In the genomic region with DNA sequence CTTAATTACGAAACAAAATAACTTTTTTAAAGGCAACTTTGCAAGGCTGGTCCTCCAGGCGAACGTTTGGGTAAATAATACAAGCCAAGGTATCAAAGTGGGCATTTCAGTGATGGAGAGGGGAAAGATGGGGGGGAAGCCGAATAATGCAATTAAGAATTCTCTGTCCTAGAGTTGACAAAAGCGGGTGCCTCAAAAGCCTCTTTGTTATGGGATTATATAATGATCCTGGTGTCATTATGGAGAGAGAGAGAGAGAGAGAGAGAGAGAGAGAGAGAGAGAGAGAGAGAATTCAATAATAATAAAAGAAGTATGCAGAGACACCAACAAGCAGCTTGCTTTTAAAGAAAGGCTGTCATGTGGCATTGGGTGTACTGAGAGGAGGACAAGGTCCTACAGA, we compare ENCODE assay signal across 11 mouse cellular contexts. TPM values are rescaled to one million over a fixed set of nuclear protein-coding genes. Genes with fewer than 3 reads are reported as not detected.
DNase-seq lines count a peak whose midpoint lies in the region; ATAC-seq and TF ChIP-seq lines count a peak whose summit lies in the region.
"Had no signal": no experiment of that assay in that cellular context is flagged by ENCODE, and none has a peak within 500 bp of the region (broad histone marks: within the 10 kb centered on the region; RNA-seq: fewer than 3 reads in every experiment).

No protein-coding gene starts in this region.

- H3K36me3 ChIP-seq in heart, postnatal 0 days (replicated peaks; ENCODE audit: control insufficient read depth, insufficient read depth, low read length) = no peaks in the 10 kb centered on the region
- H3K36me3 ChIP-seq in embryonic facial prominence, embryonic 10.5 days (replicated peaks) = no peaks in the 10 kb centered on the region
- no peaks in the 10 kb centered on the region for H3K36me3 ChIP-seq in forebrain, postnatal 0 days (ENCODE audit: insufficient read depth)
- H3K36me3 ChIP-seq in midbrain, embryonic 15.5 days (replicated peaks) = no peaks in the 10 kb centered on the region

- intact Hi-C loops in heart, postnatal 10 days (cut with DNase I) = loop anchor here (5.0 to 10.0 kb wide), 6 partner anchors 63 to 1869 kb away; no protein-coding TSS in a partner anchor

- 39% methylated on average over 5 of the region's 5 CpGs for WGBS in heart, postnatal 0 days
- 6% methylated on average over 5 of the region's 5 CpGs for WGBS in embryonic facial prominence, embryonic 10.5 days
- 4% methylated on average over 5 of the region's 5 CpGs for WGBS in forebrain, postnatal 0 days
- 4% methylated on average over 5 of the region's 5 CpGs for WGBS in midbrain, embryonic 15.5 days

- H3K27me3 ChIP-seq in heart, postnatal 0 days (ENCODE audit: control insufficient read depth, insufficient read depth, low read length) = peaks cover 78% of the 10 kb centered on the region
- H3K27me3 ChIP-seq in embryonic facial prominence, embryonic 10.5 days (replicated peaks; ENCODE audit: low read depth, poor library complexity, severe bottlenecking) = peaks cover 91% of the 10 kb centered on the region
- H3K27me3 ChIP-seq in forebrain, postnatal 0 days (ENCODE audit: insufficient read depth, low read length) = peaks cover 10% of the 10 kb centered on the region; the same call in 1 of the 2 replicates
- no peaks in the 10 kb centered on the region; the same call in 1 of the 2 replicates for H3K27me3 ChIP-seq in midbrain, embryonic 15.5 days (replicated peaks)

- H3K4me3 ChIP-seq in heart, postnatal 0 days (ENCODE audit: low read depth, low read length) = no peak overlapping the region
- peak overlapping the region; percentile 76 for H3K4me3 ChIP-seq in embryonic facial prominence, embryonic 10.5 days
- H3K4me3 ChIP-seq in forebrain, postnatal 0 days (ENCODE audit: low read depth, low read length) = peak overlapping the region; percentile 58
- peak overlapping the region; percentile 66 for H3K4me3 ChIP-seq in midbrain, embryonic 15.5 days

- H3K4me1 ChIP-seq in heart, postnatal 0 days (ENCODE audit: control insufficient read depth, insufficient read depth) = peaks cover 3% of the 10 kb centered on the region; the same call in 1 of the 2 replicates
- H3K4me1 ChIP-seq in embryonic facial prominence, embryonic 10.5 days = peaks cover 59% of the 10 kb centered on the region
- H3K4me1 ChIP-seq in forebrain, postnatal 0 days (ENCODE audit: insufficient read depth) = 0 out of 2 replicates have a peak, but pooled peaks cover 6% of the 10 kb centered on the region
- H3K4me1 ChIP-seq in midbrain, embryonic 15.5 days = peaks cover 25% of the 10 kb centered on the region

- ATAC-seq in heart, postnatal 0 days (ENCODE audit: insufficient read depth, low read depth) = no peak
- no peak for ATAC-seq in forebrain, postnatal 0 days
- no peak for ATAC-seq in midbrain, embryonic 15.5 days (replicated peaks)
- ATAC-seq in erythroblast, adult 5-6 weeks (replicated peaks; ENCODE audit: low FRiP score, poor library complexity, severe bottlenecking) = no peak

- TF ChIP-seq CTCF in heart, postnatal 0 days (IDR thresholded peaks at IDR 0.05; ENCODE audit: low read depth) = no peak
- no peak for TF ChIP-seq CTCF in forebrain, postnatal 0 days (IDR thresholded peaks at IDR 0.05; ENCODE audit: low read depth)

- no peak for TF ChIP-seq EP300 in heart, postnatal 0 days (IDR thresholded peaks at IDR 0.05; ENCODE audit: low read depth)

- H3K4me2 ChIP-seq in heart, postnatal 0 days (ENCODE audit: low read depth, low read length) = peak overlapping the region; percentile 94
- peak overlapping the region; percentile 99 for H3K4me2 ChIP-seq in forebrain, postnatal 0 days (ENCODE audit: low read depth)
- H3K4me2 ChIP-seq in midbrain, embryonic 15.5 days = peak overlapping the region; percentile 96

- H3K9ac ChIP-seq in heart, postnatal 0 days (replicated peaks; ENCODE audit: low read depth, low read length) = no peak overlapping the region
- no peak overlapping the region for H3K9ac ChIP-seq in forebrain, postnatal 0 days
- H3K9ac ChIP-seq in midbrain, embryonic 15.5 days = no peak overlapping the region

- no peak overlapping the region for H3K27ac ChIP-seq in heart, postnatal 0 days (ENCODE audit: low read depth)
- H3K27ac ChIP-seq in embryonic facial prominence, embryonic 10.5 days (replicated peaks) = no peak overlapping the region
- H3K27ac ChIP-seq in forebrain, postnatal 0 days (ENCODE audit: low read depth, low read length) = no peak overlapping the region
- no peak overlapping the region for H3K27ac ChIP-seq in midbrain, embryonic 15.5 days

- H3K9me3 ChIP-seq in heart, postnatal 0 days (replicated peaks; ENCODE audit: control insufficient read depth, low read length) = no peaks in the 10 kb centered on the region
- no peaks in the 10 kb centered on the region for H3K9me3 ChIP-seq in embryonic facial prominence, embryonic 10.5 days
- no peaks in the 10 kb centered on the region for H3K9me3 ChIP-seq in forebrain, postnatal 0 days (ENCODE audit: low read length)
- H3K9me3 ChIP-seq in midbrain, embryonic 15.5 days = no peaks in the 10 kb centered on the region

- no peak for DNase-seq in heart, postnatal 0 days (ENCODE audit: low spot score)
- no peak for DNase-seq in heart, postnatal 10 days
- DNase-seq in embryonic facial prominence, embryonic 10.5 days (ENCODE audit: low spot score) = no peak
- no peak for DNase-seq in forebrain, postnatal 0 days
- no peak for DNase-seq in T-cell, adult 2 months (ENCODE audit: low spot score)
- DNase-seq in kidney, adult 8-10 months = no peak
- DNase-seq: gastrocnemius, postnatal 14 days; right cerebral cortex, adult 18-20 months; thymus, adult 18-20 months had no signal

RNA-seq across cellular contexts. Expression of a gene that starts 0.5 kb away (rescaled TPM):
- 9.7 and 16.4 TPM in 2 replicates for total RNA-seq in heart, postnatal 0 days (2014; rRNA removed; ENCODE audit: low replicate concordance)
- polyA plus RNA-seq in heart, postnatal 0 days (2015; fragmentation: Nextera tagmentation; extraction: Ambion mirVana) = 3.2 and 3.3 TPM in 2 replicates
- total RNA-seq in heart, postnatal 10 days (2021) = 10 to 100 TPM; 10.6 to 13.3 TPM
- 15.6 and 19.0 TPM in 2 replicates for polyA plus RNA-seq in embryonic facial prominence, embryonic 10.5 days (2016; fragmentation: Nextera tagmentation; extraction: Ambion mirVana)
- total RNA-seq in forebrain, postnatal 0 days (2014; rRNA removed) = 24.3 and 34.9 TPM in 2 replicates
- polyA plus RNA-seq in forebrain, postnatal 0 days (2015; fragmentation: Nextera tagmentation; extraction: Ambion mirVana) = 8.1 and 17.0 TPM in 2 replicates
- polyA plus RNA-seq in midbrain, embryonic 15.5 days (2015; fragmentation: Nextera tagmentation; extraction: Ambion mirVana) = 36.5 and 36.7 TPM in 2 replicates
- not detected in 2 replicates for total RNA-seq in erythroblast, adult 5-6 weeks (2015; ENCODE audit: low replicate concordance)
- not detected in 2 replicates for total RNA-seq in erythroblast, adult 5-6 weeks (2017; ENCODE audit: low replicate concordance)

Comparison
In these comparisons a context has a peak if more than half of its experiments do, and no peak if none do; other contexts are left out.
1. RNA of a gene that starts 0.5 kb away (total RNA-seq): 24.3 to 34.9 TPM in forebrain, postnatal 0 days, 9.7 to 16.4 TPM in heart, postnatal 0 days and 10.6 to 13.3 TPM in heart, postnatal 10 days; not detected in erythroblast, adult 5-6 weeks; every median in the first group is over 10 times any median in the second.
2. Peak in every context shown above with its lines, with median percentiles within 50 percentile points of each other: H3K4me2 ChIP-seq.